Mouse (Mus musculus) testis, adult 2 months (tissue): ENCODE results near the gene Nt5e. TPM values are rescaled to one million over a fixed set of nuclear protein-coding genes. Genes with fewer than 3 reads are reported as not detected.

ENCODE experiments used
- H3K27ac ChIP-seq: fragments of 200-500 bp; 2 replicates; pipeline ENCODE4 v1.5.1; 2012; ENCODE audit warnings: low read depth, low read length; ENCODE audit not compliant: control insufficient read depth, insufficient read depth
- H3K27me3 ChIP-seq: fragments of 200-500 bp; 2 replicates; pipeline ENCODE4 v1.6.1; 2012; ENCODE audit warnings: mild to moderate bottlenecking, low read length, moderate library complexity; ENCODE audit not compliant: control insufficient read depth, insufficient read depth
- H3K36me3 ChIP-seq: fragments of 200-500 bp; 2 replicates; pipeline ENCODE4 v1.6.1; 2012; ENCODE audit warnings: mild to moderate bottlenecking, low read length; ENCODE audit not compliant: control insufficient read depth, insufficient read depth
- H3K4me1 ChIP-seq: fragments of 200-500 bp; 2 replicates; pipeline ENCODE4 v1.6.1; 2012; ENCODE audit warnings: low read length; ENCODE audit not compliant: control insufficient read depth, insufficient read depth
- H3K4me3 ChIP-seq: fragments of 200-500 bp; 2 replicates; pipeline ENCODE4 v1.5.1; 2012; ENCODE audit warnings: low read depth, mild to moderate bottlenecking, low read length, moderate library complexity, mixed read lengths; ENCODE audit not compliant: control insufficient read depth
- CTCF ChIP-seq: fragments of 200-500 bp; IDR thresholded peaks from 2 replicates; pipeline ENCODE4 v1.5.1; 2012; ENCODE audit warnings: low read depth, mild to moderate bottlenecking, inconsistent platforms, low read length, moderate library complexity; ENCODE audit not compliant: control insufficient read depth, insufficient read depth, insufficient replicate concordance
- POLR2A ChIP-seq: fragments of 200-500 bp; IDR thresholded peaks from 2 replicates; pipeline ENCODE4 v1.6.1; 2012; ENCODE audit warnings: low read depth, mild to moderate bottlenecking, inconsistent platforms, low read length, moderate library complexity; ENCODE audit not compliant: control insufficient read depth
- polyA plus RNA-seq: library from polyadenylated mRNA; depleted of rRNA; stranded (reverse); fragments of >200 nt; gene quantifications from 2 replicates; pipeline ENCODE4 v1.2.3, GENCODE M21; 2012

Gene Nt5e
- polyA plus RNA-seq, 1 experiment: 5.5 TPM

DNA sequence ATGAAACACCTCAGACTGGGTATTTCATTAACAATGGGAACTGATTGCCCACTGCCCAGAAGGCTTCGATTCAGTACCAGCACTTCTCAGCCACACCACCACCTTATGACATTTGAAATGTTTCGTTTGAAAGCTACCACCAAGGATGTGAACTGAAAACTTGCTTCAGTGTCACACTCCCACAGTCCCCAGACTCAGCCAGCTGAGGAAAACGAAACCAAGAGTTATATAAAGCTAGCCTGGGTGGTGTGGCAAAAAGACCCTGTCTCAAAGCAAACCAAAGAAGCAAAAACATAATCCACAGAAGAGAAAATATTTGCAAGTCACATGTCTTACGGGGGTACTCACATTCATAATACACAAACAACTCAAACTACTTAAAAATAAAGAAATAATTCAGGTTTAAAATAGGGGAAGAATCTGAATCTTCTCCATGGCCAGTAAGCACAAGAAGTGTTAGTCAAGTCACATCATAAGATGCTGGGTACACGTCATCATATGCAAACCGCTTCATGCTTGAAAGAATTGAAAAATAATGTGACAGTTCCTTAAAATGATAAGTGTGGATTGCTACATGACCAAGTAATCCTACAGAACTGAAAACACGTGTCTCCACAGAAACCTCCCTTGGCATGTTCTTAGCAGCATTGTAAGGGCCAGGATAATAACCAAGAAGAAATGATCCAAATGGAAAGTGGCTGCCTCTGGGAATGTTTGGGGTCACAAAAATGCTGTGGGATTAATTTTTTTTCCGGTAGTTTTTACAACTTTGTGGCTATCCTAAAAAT is 28.9 kb upstream of the Nt5e start:
- no peak for TF ChIP-seq POLR2A
- no peak for TF ChIP-seq CTCF

DNA sequence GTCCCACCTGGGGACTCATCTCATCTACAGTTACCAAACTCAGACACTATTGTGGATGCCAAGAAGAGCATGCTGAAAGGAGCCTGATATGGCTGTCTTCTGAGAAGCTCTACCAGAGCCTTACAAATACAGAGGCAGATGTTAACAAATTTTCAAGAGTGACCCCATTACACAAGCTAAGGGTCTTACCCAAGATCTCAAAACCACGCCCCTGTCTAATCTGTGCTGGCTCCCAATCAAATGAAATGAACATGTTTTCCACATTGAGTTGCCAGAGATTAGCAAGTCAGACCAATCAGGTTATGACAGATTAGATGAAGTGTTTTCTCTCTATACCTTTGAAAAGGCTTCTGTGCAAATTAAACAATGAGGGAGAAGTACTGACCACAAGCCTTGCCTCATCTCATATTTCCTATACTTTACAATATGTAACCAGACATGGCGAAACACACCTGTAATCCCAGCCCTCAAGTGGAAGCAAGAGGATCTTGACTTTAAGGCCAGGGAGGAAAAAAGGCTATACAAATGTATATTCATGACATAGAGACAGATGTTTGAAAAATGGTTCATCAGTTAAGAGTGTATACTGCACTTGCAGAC is 19.9 kb upstream of the Nt5e start:
- Histone ChIP-seq H3K36me3 (no peaks in the 10 kb centered on the region), H3K27ac (no peak overlapping the region)

More for the DNA sequence above, 28.9 kb upstream of the Nt5e start:
- Histone ChIP-seq H3K27ac (no peak overlapping the region), H3K36me3 (no peaks in the 10 kb centered on the region), H3K4me1 (no peaks in the 10 kb centered on the region), H3K4me3 (no peak overlapping the region), H3K27me3 (no peaks in the 10 kb centered on the region)

DNA sequence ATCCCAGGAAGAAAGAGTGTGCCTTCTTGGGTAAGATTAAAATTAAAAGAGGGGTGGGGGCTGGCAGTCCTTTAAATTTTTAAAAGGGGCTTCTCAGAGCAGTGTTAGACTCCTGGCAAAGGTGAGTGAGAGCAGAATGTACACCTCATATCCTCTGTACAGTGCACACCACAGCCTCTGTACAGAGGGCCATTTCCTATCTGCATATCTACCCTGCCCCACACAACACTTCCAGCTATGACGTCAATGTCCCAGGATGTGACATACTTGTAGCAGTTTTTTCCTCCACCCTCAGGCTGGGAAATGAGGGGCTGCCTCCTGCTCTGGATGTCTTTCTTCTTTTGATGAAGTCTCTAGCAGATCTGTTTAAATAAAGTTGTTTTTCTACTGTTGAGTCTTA is 17.9 kb upstream of the Nt5e start:
- Histone ChIP-seq H3K27ac (no peak overlapping the region), H3K4me3 (no peak overlapping the region), H3K27me3 (no peaks in the 10 kb centered on the region), H3K36me3 (no peaks in the 10 kb centered on the region), H3K4me1 (no peaks in the 10 kb centered on the region)
- TF ChIP-seq POLR2A (no peak), CTCF (no peak)

More for the DNA sequence above, 19.9 kb upstream of the Nt5e start:
- no peaks in the 10 kb centered on the region for H3K27me3 ChIP-seq
- H3K4me1 ChIP-seq: no peaks in the 10 kb centered on the region
- TF ChIP-seq POLR2A: no peak
- TF ChIP-seq CTCF: no peak
- no peak overlapping the region for H3K4me3 ChIP-seq

DNA sequence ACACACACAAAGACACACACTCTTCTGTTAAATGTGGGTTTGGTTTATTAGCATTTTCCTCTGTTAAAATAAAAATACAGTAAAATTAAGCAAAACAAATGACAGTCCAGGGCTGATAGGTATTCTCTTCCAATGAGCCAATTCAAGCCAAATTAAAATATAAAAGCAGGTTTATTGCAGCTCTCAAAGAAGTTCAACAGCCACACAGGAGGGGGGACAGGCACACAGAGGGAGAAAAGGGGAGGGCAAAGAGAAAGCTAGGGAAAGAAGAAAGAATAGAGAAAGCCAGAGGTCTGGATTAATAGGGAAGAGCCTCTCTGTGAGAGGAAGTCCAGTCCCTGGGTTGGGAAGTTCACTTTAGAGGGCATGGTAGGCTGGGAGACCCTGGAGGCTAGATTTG is 7.8 kb upstream of the Nt5e start:
- Histone ChIP-seq H3K4me3 (no peak overlapping the region), H3K36me3 (no peaks in the 10 kb centered on the region), H3K27me3 (no peaks in the 10 kb centered on the region), H3K4me1 (no peaks in the 10 kb centered on the region), H3K27ac (no peak overlapping the region)
- TF ChIP-seq CTCF (no peak), POLR2A (no peak)

DNA sequence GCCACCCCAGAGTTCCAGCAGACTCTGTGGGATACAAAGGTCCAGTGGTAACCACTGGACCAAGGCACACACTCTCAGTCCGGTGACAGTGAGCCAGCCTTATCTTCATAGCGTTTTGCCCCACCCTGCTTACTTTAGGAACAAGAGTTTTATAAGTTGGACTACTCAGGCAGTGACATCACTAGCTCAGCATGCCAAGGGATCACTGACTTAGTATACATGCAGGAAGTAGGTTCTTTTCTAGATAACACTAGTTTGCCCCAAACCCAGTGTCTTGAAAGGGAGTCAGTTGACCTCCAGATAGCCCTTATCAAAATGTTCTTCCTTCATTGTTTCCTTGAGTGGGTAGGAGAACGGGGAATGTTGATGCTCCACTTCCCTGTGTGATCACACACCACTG is 2.4 kb upstream of the Nt5e start:
- Histone ChIP-seq H3K36me3 (no peaks in the 10 kb centered on the region), H3K4me3 (no peak overlapping the region), H3K4me1 (no peaks in the 10 kb centered on the region; the same call in 1 of the 2 replicates), H3K27ac (no peak overlapping the region), H3K27me3 (no peaks in the 10 kb centered on the region)
- no peak for TF ChIP-seq CTCF
- TF ChIP-seq POLR2A: no peak

DNA sequence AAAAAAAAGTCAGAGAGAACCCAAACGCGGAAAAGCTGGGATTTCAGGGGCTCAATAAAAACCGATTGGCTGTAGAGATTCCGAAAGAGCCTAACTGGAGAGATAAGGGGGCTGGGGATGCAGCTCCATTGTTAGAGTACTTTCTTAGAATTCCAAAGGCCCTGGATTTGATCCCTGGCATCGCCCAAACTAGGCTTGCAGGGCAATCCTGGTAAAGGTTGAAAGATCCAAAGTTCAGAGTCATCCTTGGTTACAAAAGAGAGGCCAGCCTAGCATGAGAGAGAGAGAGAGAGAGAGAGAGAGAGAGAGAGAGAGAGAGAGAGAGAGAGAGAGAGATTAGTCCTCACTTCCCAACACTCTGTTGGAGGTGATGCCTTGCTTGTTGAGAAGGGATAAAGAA is 1.7 kb downstream of the Nt5e start:
- Histone ChIP-seq H3K27me3 (no peaks in the 10 kb centered on the region), H3K4me3 (no peak overlapping the region), H3K4me1 (no peaks in the 10 kb centered on the region; the same call in 1 of the 2 replicates), H3K27ac (no peak overlapping the region), H3K36me3 (no peaks in the 10 kb centered on the region)
- no peak for TF ChIP-seq CTCF
- no peak for TF ChIP-seq POLR2A

DNA sequence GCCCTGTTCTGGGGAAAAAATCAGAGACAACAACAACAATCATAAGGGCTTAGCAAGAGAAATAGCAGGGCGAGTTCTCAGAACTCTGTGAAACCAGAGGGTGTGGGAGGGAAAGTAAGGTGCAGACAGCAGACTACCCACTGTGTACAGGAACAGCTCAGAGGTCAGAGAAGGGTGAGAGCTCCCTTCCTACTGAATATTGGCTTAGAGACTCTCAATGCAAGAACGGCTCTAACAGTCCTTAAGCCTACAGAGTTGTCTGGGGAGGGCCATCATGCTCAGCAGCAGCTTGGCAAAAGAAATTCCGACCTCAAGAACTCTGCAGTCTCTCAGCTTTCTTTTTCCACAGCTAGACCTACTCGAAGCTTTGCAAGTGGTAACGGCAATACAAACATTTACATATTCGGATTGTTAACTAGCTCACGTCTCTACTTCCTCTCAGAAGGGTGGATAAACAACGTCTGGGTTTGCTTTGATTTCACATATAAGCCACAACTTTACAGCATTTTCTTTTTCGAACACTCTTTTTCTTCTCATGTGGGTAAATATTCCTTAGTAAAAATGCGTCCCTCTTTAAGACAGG is 2.3 kb downstream of the Nt5e start:
- H3K36me3 ChIP-seq: no peaks in the 10 kb centered on the region
- TF ChIP-seq CTCF (no peak), POLR2A (no peak)
- no peak overlapping the region for H3K4me3 ChIP-seq
- H3K4me1 ChIP-seq: no peaks in the 10 kb centered on the region; the same call in 1 of the 2 replicates
- no peaks in the 10 kb centered on the region for H3K27me3 ChIP-seq
- H3K27ac ChIP-seq: no peak overlapping the region
